Mouse (Mus musculus): ENCODE data around the gene Gm12184. TPM values are rescaled to one million over a fixed set of nuclear protein-coding genes. Genes with fewer than 3 reads are reported as not detected.
A peak's percentile ranks its signal among the peaks of the same experiment; 100 is the strongest.
"Not testable (repeated sequence)": the region's sequence is repeated elsewhere in the genome, so short reads cannot be mapped to it uniquely, and the experiment has no call there.

Gm12184 gene
- total RNA-seq, 2 experiments from 2014 or later, result 2.9 TPM; not detected in 1

DNA sequence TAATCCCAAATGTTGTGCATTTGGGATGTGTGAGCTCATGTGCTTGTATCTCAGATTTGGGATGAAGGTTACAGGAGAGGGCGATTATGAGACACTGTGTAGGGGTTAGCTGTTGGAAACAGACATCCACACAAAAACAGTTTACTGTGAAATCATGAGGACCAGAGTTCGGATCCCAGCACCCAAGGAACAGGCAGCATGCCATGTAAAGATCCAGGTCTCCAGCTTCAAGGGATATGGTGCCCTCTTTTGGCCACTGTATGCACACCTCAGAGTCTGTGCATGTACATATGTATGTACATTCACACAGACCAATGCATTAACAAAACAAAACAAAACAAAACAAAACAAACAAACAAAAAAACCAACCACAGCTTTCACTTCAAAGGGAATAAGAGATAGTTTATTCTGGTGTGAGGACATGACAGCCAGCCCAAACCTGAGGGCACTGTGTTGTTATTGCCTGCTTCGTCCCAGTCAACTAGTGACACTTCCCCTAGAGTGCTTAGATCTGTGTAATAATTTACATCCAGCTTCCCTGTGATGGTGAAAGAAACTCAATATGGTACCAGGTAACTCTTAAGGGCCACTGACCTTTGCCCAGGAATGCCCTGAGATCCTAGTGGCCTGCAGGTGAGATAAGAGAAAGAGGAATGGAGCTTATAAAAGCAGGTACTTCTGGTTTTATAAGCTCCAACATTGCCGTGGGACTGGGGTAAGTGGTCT is 25.0 kb upstream of the Gm12184 start:
- ATAC-seq (replicated peaks; ENCODE audit: low FRiP score, poor library complexity, severe bottlenecking), result no peak

DNA sequence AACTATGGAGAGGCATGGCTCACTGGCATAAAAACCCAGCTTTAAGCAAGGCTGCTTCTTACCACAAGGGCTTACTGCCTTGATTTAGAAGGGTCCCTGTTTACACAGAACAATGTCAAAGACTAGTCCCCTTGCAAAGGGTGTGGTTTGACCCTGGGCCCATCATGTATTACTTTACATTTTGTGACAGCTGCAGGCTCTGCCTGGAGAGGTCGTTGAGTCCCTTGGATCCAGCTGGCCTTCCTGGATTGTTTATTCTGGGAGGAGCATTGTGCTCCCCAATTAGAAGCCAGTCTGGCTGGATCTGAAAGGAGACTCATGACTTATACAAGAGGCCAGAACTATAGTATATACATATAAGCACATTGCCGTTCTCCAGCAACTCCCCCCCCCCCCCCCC is 23.8 kb upstream of the Gm12184 start:
- no peak for ATAC-seq (replicated peaks; ENCODE audit: low FRiP score, poor library complexity, severe bottlenecking)

DNA sequence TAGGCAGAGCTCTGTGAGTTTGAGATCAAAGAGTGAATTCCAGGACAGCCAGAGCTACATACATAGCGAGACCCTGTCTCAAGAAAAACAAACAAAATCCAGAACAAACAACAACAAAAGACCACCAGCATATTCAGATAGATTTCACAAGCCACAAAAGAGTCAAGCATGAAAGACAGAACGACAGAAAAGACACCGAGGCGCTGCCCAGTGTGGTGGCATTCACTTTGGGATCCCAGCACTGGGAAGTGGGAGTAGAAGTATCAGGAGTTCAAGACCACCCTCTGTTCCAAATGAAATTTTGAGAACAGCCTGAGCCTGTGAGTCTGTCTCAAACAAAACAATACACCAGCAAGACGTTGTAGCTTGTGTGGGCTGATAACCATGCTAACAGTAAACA is 20.4 kb upstream of the Gm12184 start:
- ATAC-seq (replicated peaks; ENCODE audit: low FRiP score, poor library complexity, severe bottlenecking), result no peak

DNA sequence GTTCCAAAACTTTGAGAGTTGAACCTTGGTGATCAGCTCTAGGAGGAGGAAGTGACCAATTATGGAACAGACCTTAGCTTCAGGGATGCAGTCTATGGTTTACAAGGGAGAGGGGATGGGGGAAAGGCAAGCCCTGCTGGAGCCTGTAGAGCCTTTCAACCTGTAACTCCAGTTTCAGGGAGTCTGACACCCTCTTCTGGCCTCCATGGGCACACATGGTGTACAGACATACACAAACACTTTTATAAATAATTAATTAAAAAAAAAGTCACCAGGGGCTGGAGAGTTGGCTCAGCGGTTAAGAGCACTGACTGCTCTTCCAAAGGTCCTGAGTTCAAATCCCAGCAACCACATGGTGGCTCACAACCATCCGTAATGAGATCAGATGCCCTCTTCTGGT is 19.9 kb upstream of the Gm12184 start:
- ATAC-seq (replicated peaks; ENCODE audit: low FRiP score, poor library complexity, severe bottlenecking), result not testable (repeated sequence)

DNA sequence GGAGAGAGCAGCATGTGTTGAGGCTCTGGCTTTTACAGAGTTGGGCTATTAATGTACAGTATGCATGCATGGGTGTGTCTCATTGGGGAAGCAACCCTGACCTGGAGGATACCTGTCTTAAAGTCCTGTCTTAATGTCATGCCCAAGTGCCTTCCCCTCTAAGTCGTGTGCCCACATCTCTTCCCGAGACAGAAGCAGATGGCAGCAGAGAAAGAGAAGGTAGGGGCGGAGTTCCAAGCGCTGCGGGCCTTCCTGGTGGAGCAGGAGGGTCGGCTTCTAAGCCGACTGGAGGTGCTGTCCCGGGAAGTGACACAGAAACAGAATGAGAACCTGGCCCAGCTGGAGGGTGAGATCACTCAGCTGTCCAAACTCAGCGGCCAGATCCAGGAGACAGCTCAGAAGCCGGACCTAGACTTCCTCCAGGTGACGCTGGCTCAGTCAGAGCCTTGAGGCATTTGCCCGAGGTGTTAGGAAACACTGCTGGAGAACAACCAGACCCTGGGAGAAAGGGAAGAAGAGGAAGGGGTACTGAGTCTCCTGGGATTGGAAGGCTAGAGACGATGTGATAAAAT is 18.9 kb upstream of the Gm12184 start:
- no peak for ATAC-seq (replicated peaks; ENCODE audit: low FRiP score, poor library complexity, severe bottlenecking)

DNA sequence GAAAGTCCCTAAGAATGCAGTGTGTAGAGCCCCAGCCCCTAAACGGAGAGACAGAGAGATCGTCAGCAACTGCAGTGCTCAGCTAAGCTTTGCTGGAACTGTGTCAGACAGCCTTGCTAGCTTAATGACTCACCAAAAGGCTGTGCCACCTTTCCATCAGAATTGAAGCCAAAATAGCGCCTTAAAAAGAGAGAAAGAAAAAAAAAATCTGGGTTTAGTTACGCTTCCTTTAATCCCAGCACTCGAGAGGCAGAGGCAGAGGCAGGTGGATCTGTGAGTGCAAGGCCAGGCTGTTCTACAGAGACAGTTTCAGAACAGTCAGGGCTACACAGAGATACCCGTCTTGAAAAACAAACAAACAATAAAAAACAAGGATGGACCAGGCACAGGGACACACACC is 17.9 kb upstream of the Gm12184 start:
- ATAC-seq (replicated peaks; ENCODE audit: low FRiP score, poor library complexity, severe bottlenecking), result no peak

DNA sequence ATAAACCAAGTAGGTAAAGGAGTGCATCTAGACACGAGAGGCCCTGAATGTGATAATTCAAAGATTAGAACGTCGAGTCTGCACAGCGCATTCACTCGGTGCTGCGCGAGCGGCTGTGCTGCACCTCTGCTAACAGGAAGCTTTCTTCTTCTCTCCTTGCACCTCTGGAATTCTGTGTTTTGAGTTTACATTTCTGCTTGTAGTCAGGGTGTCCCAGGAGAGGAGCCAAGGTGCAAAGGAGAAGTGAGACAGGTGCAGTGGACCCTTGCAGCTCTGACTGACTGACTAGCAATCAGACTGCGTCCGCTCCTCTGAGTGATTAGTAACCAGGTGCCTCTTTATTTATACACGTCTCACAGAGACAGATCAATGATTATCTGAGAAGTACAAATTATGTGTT is 16.7 kb upstream of the Gm12184 start:
- no peak for ATAC-seq (replicated peaks; ENCODE audit: low FRiP score, poor library complexity, severe bottlenecking)

DNA sequence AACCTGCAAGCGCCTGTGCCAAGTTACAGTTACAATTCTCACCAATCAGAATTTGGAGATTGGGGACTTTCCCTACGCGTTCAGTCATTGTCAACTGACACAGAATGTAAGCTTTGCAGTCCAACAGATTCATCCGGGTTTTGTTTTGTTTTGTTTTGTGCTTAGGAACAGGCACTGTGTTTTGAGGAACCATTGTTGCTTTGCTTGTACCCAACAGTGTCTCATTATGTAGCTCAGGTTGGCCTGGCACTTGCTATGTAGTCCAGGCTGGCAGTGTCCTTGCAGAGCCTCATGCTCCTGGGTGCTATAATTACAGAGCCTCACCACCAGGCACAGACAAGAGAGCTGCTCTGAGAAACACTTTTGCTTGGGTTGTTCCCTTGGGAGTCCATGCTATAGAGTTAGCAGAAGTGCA is 15.9 kb upstream of the Gm12184 start:
- no peak for ATAC-seq (replicated peaks; ENCODE audit: low FRiP score, poor library complexity, severe bottlenecking)

DNA sequence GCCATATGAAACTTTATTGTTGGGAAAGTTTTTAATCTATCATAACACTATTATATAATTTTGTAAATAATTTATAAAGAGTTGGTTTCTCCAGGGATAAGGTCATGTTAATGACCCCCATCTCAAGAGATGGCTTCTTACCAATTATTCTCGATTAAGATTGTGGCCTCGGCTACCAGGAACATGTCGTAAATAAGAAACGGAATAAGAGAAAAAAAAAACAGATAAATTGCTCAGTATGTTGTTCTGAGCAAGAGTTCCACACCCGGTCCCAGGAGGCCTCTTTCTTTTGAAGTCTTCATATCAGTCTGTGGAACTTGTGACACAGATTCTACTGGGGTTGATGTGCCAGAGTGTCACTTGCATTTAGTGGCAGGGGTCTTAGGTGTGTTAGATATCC is 14.8 kb upstream of the Gm12184 start:
- ATAC-seq (replicated peaks; ENCODE audit: low FRiP score, poor library complexity, severe bottlenecking), result no peak

DNA sequence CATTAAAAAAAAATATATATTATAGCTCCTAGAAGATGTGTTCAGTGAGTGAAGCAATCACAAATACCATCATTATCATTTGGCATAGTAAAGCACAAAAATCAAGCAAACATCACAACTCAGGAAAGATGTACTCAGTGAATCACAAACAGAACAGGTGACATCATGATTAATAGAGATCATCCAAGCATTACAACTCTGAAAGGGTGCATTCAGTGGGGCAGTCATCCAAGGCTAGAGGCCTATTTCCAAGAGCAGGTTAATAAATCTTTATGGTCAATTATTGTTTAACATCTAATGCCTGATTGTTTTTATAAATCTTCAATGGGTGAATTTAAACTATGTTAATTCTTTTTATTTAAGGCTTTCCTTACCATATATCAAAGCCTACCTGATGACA is 14.3 kb upstream of the Gm12184 start:
- no peak for ATAC-seq (replicated peaks; ENCODE audit: low FRiP score, poor library complexity, severe bottlenecking)

DNA sequence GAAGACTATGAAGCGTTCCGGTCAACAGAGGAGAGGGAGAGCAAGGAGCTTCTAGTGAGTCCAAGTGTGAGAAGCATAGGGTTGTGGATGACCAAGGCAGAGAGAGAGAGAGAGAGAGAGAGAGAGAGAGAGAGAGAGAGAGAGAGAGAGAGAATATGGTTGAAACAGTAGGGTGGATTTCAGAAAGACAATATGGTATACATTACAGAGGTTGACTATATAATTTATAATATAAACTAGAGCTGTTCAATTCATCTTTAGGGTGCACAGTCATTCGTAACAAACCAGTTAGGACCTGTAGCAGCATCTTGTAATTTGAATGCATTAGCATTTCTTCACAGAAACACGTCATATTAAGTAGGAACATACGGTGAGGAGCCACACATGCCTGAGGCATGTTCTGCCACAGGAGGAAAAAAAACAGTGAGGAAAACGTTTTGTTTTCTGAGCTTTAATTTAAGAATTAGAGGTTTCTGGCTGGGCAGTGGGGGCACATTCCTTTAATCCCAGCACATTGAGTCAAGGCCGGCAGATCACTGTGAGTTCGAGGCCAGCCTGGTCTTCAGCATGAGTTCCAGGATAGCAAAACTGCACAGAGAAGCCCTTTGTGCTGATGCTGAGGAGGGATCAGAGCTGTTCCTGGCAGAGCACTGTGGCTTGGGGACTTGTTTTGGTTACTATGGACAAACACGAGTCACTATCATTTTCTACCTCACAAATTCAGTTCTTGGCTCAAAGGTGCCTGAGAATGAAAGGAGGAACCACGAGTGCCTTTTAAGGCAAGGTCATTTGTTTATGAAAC is 12.6 kb upstream of the Gm12184 start:
- no peak for ATAC-seq (replicated peaks; ENCODE audit: low FRiP score, poor library complexity, severe bottlenecking)

DNA sequence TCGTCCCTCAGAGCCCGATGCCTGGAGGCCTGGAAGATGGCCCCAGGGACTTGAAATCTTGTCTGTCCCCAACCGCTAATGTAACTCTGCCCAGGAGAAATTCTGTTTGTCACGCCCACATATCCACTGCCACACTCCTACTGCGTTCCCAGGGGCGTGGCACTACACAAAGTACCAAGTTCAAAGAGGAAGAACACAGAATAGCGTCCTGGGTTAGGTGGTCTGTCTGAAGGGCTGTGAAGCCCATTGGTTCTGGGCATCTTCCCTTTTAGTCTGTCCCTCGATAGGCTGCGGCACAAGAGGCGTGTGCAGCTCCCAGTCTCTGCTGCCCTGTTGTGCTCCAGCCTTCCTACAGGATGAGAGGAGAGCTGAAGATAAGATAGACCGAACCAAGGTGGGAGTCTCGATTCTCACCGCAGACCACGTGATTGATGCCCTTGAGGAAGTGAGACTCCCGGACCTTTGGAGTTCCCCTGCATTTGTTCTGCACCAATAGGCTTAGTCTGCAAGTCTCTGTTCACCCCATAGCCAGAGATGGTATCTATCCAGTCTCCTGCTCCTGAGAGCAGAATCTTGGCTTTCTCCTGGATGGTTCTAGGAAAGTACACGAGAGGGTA is 11.8 kb upstream of the Gm12184 start:
- peak; percentile 56; the same call in 1 of the 2 replicates for ATAC-seq (replicated peaks; ENCODE audit: low FRiP score, poor library complexity, severe bottlenecking)

DNA sequence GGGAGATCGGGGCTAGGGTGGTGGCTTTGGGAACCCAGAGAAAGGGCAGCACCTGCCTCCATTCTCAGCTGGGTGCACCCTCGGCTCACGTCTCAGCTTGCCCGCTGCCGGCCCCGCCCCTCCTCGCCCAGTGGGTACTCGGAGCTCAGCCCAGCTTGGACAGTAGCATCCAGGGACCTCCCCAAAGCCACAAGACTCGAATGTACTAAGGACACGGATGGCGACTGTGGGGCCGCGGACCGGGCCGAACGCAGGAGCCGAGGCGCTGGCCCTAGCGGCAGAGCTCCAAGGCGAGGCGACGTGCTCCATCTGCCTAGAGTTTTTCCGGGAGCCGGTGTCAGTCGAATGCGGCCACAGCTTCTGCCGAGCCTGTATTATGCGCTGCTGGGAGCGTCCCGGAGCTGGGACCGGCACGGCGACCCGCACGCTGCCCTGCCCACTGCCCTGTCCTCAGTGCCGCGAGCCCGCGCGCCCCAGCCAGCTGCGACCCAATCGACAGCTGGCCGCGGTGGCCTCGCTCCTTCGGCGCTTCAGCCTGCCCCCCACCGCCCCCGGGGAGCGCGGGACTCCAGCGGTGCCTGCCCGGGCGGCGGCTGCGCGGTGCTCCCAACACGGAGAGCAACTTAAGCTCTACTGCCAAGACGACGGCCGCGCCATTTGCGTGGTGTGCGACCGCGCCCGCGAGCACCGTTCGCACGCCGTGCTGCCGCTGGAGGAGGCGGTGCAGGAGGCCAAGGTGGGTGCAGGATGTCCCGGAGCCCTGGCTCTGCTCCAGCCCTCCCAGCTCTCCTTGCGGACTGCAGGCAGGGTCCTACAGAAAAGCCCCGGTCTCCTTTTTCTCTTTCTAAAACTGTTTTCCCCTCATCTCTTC is 11.1 kb upstream of the Gm12184 start:
- peak; percentile 50; the same call in 1 of the 2 replicates for ATAC-seq (replicated peaks; ENCODE audit: low FRiP score, poor library complexity, severe bottlenecking)

DNA sequence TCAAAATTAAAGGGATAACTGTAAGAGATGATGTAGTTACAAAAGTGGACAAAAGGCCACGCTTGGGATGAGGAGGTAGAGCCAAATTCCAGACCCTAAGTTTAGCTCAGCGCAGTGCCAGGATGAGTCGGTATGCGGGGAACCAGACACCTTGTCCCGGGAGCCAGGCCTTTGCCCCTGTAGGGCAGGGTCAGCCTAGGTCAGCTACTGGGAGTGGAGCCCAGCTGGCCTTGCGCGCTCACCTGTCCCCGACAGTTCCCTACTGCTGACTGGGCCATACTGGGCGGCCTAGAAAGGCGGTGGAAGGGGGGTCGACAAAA is 10.5 kb upstream of the Gm12184 start:
- no peak for ATAC-seq (replicated peaks; ENCODE audit: low FRiP score, poor library complexity, severe bottlenecking)

DNA sequence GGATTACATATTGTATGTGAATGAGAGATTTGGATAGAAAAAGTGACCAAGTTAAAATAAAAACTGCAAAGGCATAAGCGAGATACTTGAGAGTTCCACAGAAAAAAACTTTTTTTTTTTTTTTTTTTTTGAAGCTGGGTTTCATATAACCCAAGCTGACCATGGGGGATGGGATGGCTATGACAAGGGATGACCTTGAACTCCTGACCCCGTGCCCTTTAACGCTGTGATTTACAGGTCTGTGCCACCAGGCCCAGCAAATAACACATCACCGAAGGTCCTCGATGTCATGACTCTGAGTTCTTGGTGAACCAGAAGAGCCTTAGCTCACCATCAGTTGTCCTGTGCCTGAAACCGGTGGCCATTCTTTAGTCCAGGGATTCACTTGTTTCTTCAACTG is 9.5 kb upstream of the Gm12184 start:
- ATAC-seq (replicated peaks; ENCODE audit: low FRiP score, poor library complexity, severe bottlenecking), result no peak

DNA sequence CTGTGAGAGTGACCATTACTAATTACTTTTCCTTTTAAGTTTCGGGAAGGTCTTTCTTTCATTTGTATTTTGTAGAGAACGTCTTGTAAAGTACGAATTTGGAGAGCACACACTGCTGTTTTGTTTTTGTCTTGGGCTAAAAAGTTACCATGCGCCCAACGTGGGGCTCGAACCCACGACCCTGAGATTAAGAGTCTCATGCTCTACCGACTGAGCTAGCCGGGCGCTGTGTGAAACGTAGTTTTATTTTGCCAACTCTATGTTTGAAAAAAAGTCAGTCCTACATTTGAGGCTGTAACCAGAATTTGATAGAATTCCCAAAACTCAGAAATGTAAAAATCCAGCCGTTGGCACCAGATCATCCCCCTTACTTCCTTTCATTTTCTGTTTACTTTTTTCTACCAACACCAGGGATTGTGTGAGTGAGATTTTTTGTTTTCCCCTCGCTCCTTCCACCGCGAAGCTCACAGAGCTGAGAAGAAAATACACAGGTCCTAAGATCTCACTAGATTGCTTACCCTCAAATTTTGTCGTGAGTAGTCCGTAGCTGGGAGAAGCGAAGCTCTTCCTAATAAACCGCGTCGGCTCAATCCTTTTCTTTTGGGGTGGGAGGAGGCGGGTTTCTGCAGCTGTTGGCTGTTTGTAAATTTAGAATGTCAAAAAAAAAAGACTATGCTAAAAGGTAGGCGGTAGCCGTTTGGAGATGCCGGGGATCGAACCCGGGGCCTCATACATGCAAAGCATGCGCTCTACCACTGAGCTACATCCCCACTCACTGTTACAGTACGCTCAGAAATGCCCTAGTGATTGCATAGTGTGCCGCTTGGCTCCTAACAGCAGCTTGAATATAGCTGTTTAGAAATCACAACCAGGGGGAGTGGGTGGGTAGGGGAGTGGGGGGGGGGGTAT is 7.5 kb upstream of the Gm12184 start:
- ATAC-seq (replicated peaks; ENCODE audit: low FRiP score, poor library complexity, severe bottlenecking), result peak; percentile 70

DNA sequence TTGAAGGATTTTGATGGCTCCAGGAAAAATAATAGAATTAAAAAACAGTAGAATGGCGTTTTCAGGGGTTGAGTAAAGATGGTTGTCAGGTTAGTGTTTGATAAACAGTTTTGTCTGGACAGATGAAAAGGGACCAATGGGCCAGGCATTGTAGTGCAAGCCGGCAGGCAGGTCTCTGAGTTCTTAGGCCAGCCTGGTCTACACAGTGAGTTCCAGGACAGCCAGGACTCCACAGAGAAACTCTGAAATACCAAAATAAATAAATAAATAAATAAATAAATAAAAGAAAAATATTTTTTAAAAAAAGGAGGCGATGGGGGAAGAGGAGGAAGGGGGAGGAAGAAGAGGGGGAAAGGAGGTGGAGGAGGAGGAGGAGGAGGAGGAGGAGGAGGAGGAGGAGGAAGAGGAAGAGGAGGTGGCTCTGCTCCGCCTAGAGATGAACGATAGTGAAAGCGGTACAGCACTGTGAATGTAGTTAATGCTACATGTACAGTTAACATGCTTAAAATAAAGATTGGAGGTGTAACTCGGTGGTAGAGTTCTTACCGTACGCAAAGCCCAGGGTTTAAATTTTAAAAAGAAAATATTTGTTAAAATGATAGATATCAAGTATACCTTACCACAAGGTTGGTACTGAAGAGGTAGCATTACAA is 6.7 kb upstream of the Gm12184 start:
- peak; percentile 62 for ATAC-seq (replicated peaks; ENCODE audit: low FRiP score, poor library complexity, severe bottlenecking)

DNA sequence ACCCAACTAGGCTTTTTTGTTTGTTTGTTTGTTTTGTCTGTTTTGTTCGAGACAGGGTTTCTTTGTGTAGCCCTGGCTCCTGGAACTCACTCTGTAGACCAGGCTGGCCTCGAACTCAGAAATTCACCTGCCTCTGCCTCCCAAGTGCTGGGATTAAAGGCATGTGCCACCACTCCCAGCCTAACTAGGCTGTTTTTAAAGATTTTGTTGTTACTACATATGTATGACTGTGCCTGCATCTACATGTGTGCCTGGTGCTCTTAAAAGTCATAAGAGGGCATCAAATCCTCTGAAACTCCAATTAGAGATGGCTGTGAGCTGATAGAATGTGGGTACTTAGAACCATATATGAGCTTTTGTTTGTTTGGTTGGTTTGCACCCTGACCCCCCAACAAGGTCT is 4.8 kb upstream of the Gm12184 start:
- no peak for ATAC-seq (replicated peaks; ENCODE audit: low FRiP score, poor library complexity, severe bottlenecking)

Data from erythroid progenitor cell, adult 5-6 weeks (primary cell).